Mouse (Mus musculus) lung, postnatal 14 days (tissue): ENCODE measurements around the gene Prelid3b.

Experiments used
- DNase-seq: peaks from one replicate; pipeline ENCODE4 v3.0.0; 2021

Prelid3b gene

GRCm38 (mm10) chr2:174424301-174425085, 48.4 kb downstream of the Prelid3b start:
- no peak for DNase-seq

- no peak for DNase-seq
Observed at GRCm38 (mm10) chr2:174421107-174421506, 51.8 kb downstream of the Prelid3b start.

GRCm38 (mm10) chr2:174415731-174416310, 57.1 kb downstream of the Prelid3b start, which contains the start of gene Nelfcd:
TSS of gene Nelfcd (plus strand) at chr2:174415804.
- peak; percentile 96 for DNase-seq
